Mouse (Mus musculus) brown adipose tissue, adult 24 weeks (tissue): ENCODE measurements around the gene Foxg1. TPM values are rescaled to one million over a fixed set of nuclear protein-coding genes. Genes with fewer than 3 reads are reported as not detected.

Source experiments
- H3K27ac ChIP-seq: fragments of 200-500 bp; replicated peaks from 2 replicates; pipeline ENCODE4 v1.5.1; 2012; ENCODE audit warnings: low read depth, mild to moderate bottlenecking, low read length
- H3K4me1 ChIP-seq: fragments of 200-500 bp; 2 replicates; pipeline ENCODE4 v1.6.1; 2012; ENCODE audit warnings: low read length, mixed read lengths; ENCODE audit not compliant: control insufficient read depth, insufficient read depth, insufficient read length
- H3K4me3 ChIP-seq: fragments of 200-500 bp; 2 replicates; pipeline ENCODE4 v1.5.1; 2012; ENCODE audit warnings: low read depth, mild to moderate bottlenecking, low read length, moderate library complexity; ENCODE audit not compliant: insufficient read depth
- polyA plus RNA-seq: library from polyadenylated mRNA; stranded (reverse); fragments of >200 nt; gene quantifications from 2 replicates; pipeline ENCODE4 v1.2.4, GENCODE M21; 2012; ENCODE audit not compliant: missing spikeins, insufficient read depth, insufficient read length

The Foxg1 gene
- polyA plus RNA-seq, 1 experiment = not detected

DNA sequence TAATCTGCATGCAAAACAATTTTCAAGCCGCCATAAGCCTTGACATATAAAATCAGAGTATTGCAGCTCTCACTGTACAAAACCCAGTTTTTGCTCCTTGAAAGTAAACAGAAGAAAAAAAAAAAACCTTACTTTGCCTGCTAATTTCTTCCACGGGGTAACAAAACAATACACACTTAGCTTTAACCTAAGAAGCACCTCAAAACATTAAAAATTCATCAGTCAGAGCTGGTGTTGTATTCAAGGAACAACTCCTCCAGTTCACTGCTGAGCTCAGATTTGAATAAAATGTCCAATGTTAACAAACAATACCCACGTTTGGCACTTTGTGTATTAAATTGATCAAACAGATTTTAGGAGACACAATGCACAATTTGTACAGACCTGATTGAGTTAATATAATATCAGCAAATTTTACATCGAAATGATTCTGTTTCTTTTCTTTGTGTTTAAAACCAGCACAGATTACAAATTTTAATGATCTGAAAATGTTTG, 1.4 kb upstream of the Foxg1 start:
- H3K4me1 ChIP-seq = no peaks in the 10 kb centered on the region
- H3K4me3 ChIP-seq = no peak overlapping the region
- no peak overlapping the region for H3K27ac ChIP-seq

DNA sequence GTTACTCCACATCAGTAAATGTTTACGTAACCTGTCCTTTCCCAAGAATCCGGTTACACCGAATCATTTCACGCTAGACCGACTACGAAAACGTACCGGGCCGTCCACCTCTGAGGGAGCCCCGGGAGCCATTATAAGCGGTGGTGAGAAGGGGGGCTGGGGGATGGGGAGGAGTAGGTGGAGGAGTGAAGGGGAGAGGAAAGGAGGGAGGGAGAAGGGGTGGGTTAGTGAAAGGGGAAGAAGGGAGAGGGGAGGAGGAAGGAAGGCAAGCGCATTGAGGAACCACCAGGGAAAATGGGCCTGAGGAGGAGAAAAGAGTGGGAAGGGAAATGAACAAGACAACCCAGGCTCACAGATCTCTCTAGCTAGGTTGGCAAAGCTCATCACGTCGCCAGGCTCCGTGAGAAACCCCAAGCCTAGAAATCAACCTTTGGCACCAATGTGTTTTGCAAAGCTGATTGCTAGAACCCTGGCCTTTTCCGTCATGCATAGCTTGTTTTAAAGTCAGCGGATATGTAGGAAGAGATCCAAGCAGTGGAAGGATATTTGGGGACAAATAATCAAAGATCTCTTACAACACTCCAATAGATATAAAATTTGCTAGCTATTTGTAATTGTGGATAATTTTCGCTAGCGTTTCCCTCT, 617 bp upstream of the Foxg1 start:
- Histone ChIP-seq H3K27ac (no peak overlapping the region), H3K4me1 (no peaks in the 10 kb centered on the region), H3K4me3 (no peak overlapping the region)

DNA sequence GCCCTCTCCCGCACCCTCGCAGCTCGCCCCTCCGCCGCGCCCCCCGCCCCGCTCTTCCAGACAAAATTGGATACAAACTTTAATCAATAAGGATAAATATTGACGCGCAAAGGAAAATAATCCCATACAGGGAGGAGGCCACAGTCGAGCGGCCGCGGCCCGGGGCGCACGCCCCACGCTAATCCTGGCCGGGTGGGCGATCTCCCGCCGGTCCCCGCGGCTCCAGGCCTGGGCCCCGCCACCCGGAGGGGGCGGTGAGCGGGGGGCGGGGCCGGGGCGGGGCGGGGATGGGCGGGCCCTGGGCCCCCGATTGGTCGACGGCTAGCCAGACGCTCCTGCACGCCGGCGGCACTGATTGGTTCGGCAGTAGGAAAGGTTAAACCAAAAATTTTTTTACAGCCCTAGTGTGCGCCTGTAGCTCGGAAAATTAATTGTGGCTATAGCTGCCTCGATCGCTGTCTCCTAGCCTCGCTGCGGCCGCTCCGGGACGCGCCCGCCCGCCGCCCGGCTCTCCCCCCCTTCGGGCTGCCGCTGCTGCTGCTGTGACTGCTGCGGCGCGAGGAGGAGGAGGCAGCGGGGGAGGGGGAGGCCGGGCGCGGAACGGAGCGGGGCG, 1.2 kb downstream of the Foxg1 start:
- H3K4me1 ChIP-seq = no peaks in the 10 kb centered on the region
- no peak overlapping the region for H3K27ac ChIP-seq
- H3K4me3 ChIP-seq = no peak overlapping the region

DNA sequence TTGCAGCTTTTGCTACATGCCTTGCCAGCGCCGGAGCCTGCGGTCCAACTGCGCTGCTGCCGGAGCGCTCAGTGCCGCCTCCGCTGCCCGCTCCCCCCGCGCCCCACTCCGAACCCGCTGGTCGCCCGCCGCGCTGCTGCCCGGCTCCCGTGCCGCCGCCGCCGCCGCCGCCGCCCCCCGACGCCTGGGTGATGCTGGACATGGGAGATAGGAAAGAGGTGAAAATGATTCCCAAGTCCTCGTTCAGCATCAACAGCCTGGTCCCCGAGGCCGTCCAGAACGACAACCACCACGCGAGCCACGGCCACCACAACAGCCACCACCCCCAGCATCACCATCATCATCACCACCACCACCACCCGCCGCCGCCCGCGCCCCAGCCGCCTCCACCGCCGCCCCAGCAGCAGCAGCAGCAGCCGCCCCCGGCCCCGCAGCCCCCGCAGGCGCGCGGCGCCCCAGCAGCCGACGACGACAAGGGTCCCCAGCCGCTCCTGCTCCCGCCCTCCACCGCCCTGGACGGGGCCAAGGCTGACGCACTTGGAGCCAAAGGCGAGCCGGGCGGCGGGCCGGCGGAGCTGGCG, 1.9 kb downstream of the Foxg1 start:
- H3K27ac ChIP-seq = no peak overlapping the region
- H3K4me3 ChIP-seq = no peak overlapping the region
- H3K4me1 ChIP-seq = no peaks in the 10 kb centered on the region

DNA sequence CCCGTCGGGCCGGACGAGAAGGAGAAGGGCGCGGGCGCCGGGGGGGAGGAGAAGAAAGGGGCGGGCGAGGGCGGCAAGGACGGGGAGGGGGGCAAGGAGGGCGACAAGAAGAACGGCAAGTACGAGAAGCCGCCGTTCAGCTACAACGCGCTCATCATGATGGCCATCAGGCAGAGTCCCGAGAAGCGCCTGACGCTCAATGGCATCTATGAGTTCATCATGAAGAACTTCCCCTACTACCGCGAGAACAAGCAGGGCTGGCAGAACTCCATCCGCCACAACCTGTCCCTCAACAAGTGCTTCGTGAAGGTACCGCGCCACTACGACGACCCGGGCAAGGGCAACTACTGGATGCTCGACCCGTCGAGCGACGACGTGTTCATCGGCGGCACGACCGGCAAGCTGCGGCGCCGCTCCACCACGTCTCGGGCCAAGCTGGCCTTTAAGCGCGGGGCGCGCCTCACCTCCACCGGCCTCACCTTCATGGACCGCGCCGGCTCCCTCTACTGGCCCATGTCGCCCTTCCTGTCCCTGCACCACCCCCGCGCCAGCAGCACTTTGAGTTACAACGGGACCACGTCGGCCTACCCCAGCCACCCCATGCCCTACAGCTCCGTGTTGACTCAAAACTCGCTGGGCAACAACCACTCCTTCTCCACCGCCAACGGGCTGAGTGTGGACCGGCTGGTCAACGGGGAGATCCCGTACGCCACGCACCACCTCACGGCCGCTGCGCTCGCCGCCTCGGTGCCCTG, 2.6 kb downstream of the Foxg1 start, which contains the start of gene Gm43517:
Gene Gm43517 (plus strand): TSS at position 299 of the 755 bp plus-strand sequence.
- H3K27ac ChIP-seq = no peak within 1 kb of the TSS
- H3K4me1 ChIP-seq = no peaks in the 10 kb centered on the region
- no peak within 1 kb of the TSS for H3K4me3 ChIP-seq

DNA sequence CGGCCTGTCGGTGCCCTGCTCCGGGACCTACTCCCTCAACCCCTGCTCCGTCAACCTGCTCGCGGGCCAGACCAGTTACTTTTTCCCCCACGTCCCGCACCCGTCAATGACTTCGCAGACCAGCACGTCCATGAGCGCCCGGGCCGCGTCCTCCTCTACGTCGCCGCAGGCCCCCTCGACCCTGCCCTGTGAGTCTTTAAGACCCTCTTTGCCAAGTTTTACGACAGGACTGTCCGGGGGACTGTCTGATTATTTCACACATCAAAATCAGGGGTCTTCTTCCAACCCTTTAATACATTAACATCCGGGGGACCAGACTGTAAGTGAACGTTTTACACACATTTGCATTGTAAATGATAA, 3.2 kb downstream of the Foxg1 start:
- Histone ChIP-seq H3K27ac (no peak overlapping the region), H3K4me3 (no peak overlapping the region), H3K4me1 (no peaks in the 10 kb centered on the region)

DNA sequence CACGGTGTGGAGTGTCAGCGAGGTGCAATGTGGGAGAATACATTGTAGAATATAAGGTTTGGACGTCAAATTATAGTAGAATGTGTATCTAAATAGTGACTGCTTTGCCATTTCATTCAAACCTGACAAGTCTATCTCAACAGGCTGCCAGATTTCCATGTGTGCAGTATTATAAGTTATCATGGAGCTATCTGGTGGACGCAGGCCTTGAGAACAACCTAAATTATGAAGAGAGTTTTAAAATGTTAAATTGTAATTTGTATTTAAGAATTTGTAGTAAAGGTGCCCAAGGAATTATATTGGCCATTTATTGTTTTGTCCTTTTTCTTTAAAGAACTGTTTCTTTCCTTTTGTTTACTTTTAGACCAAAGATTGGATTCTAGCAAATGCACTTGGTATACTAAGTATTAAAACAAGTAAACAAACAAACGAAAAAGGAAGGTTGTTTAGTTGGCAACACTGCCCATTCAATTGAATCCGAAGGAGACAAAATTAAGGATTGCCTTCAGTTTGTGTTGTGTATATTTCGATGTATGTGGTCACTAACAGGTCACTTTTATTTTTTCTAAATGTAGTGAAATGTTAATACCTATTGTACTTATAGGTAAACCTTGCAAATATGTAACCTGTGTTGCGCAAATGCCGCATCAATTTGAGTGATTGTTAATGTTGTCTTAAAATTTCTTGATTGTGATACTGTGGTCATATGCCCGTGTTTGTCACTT, 3.8 kb downstream of the Foxg1 start:
- Histone ChIP-seq H3K27ac (no peak overlapping the region), H3K4me3 (no peak overlapping the region), H3K4me1 (no peaks in the 10 kb centered on the region; the same call in 1 of the 2 replicates)

DNA sequence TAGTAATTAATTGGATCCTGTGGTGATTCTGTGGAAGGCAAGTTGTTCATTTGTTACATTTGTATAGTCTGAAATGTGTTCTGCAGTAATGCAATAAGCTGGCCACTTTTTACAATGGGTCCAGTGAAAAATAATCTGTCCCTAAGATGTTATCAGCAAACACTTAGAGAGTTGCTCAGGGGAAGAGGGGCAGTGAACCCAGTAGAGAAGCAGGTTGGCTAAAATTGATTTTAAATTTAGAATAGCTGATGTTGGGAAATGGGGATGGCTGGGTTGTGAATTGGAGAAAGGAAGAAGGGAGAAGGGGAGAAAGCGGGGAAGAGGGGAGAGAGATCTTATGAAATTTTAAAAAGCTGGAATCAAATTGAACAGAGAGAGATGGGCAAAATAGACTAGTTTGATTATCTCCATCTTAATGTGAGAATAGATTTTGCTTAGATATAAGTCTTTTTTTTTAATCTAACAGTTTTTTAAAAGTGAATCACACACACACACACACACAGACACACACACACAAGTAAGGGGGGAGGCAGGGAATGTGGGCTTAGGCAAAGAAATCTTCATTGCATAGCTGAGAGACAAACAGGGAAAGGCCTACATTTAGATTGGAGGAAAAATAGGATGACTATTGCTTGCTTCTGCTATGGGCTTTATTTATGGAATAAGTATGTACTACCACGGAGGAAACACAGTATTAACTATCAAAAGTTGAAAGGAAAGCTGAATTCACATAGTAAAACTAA, 5.6 kb downstream of the Foxg1 start:
- no peaks in the 10 kb centered on the region; the same call in 1 of the 2 replicates for H3K4me1 ChIP-seq
- no peak overlapping the region for H3K4me3 ChIP-seq
- no peak overlapping the region for H3K27ac ChIP-seq

DNA sequence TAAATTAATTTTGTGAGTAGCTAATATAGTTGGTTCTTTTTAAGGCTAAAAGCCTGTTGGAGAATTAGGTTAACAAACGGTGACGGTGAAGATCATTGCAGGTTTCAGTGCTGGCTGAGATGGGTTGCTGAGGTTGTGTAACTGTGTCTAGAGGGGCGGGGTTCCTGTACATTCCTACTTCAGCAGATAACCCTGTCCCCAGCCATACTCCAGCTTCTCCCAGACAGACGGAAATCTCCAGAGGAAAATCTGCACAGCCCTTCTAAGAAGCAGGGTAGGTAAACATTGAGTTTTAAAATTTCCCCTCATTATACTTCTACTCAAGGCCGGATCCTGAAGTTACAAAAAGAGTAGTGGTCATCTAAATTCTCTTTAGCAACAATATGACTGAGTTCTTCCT, 7.2 kb downstream of the Foxg1 start:
- Histone ChIP-seq H3K4me1 (no peaks in the 10 kb centered on the region; the same call in 1 of the 2 replicates), H3K4me3 (no peak overlapping the region), H3K27ac (no peak overlapping the region)

DNA sequence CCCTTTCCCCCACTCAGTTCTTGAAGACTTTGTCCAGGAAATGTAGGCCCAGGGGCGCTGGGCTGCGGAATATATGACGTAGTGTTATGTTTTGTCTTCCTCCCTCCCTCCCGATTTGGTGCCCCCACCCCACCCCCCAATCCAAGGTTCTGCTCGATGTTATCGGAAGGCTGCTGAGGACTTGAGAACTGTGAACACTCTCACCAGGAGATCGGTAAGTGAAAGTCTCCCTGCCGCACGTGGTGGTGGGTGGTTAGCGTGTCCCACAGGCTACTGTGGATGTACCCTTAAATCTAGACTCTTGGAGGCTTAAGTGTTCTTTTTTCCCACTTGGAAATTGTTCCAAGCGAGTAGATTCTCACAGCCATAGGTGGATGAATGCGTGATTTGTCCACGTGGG, 7.8 kb downstream of the Foxg1 start:
- Histone ChIP-seq H3K27ac (no peak overlapping the region), H3K4me1 (no peaks in the 10 kb centered on the region; the same call in 1 of the 2 replicates), H3K4me3 (no peak overlapping the region)

DNA sequence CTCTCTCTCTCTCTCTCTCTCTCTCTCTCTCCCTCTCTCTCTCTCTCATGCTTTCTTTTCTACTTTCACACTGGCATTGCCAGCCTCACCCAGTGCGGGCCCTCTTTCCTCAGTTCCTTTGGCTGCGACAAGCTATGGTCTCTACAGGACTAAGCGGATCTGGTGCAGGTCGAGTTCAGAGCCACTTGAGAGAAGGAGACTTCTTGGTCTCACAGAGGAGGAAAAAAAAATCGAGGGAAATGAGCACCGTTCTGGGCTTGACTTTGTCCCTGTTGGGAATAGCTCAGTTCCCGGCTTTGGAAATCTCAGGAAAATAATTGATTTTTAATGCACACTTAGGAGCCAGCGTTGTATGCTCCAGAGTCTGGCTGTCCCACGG, 8.5 kb downstream of the Foxg1 start:
- no peak overlapping the region for H3K27ac ChIP-seq
- H3K4me3 ChIP-seq = no peak overlapping the region
- no peaks in the 10 kb centered on the region; the same call in 1 of the 2 replicates for H3K4me1 ChIP-seq

DNA sequence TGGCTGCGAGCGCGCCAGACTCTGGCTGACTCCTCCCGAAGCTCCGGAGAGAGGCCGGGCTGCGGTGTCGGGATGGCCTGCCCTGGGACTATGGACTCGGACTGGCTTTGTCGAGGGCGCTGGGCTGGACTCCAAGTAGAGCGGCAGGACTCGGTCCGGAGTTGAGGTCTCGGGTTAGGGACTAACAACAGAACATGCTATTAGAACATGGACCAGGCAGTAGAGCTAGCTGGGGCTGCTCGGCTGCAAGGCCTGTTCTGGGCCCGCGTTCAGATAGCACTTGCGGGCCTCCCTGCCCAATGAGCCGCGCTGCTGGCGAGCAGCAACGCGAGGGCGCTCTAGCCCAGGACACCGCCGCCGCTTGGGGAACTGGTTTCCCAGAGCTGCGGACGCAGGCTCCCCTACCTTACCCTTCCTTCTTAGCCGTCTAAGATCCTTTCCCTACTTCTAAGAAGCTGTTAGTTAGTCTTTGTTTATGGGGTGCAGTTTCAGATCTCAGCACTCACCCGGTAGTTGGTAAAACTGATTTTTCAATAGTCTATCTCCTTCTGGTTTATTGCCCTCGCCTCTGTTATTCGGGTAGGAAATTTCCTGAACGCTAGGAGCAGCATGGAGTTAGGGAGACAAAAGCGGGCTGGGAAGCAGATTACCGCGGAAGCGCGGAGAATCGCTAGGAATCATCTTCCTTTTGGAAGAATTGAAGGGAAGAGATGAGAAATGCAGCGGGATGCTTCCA, 9.0 kb downstream of the Foxg1 start:
- Histone ChIP-seq H3K4me1 (no peaks in the 10 kb centered on the region; the same call in 1 of the 2 replicates), H3K4me3 (no peak overlapping the region), H3K27ac (no peak overlapping the region)

DNA sequence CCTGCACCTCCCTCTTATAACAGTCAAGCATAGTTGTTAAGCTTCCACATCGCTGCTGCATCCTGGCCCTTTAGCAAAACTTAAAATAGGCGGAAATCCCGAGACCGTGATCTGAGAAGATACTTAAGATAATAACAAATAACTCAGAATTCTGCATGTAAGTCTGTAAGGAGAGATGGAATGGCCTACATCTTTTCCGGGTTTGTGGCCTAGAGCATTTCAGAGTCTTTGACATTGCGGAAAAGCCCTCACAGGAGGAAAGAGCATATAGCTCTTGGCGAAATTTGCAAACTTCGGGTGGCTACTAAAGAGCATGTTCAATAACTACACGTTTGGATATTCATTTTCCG, 9.6 kb downstream of the Foxg1 start:
- H3K27ac ChIP-seq = no peak overlapping the region
- H3K4me3 ChIP-seq = no peak overlapping the region

DNA sequence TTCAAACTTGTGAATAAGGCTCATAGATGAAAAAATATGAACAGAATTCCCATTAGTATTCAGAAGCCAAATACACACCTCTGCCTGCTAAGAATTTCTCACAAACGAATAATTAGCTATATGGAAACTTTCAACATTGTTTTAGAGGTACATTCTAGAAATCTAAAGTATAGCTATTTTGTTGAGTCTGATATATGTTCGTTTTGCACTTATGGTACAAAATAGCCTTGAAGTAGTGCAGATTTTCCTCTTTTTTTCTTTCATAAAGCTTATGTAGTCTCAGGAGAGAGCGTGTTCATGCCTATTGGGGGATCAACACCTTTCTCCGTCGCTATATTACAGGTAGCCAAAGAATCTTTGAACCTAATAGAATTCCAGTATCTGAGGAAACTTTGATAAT, 10.4 kb downstream of the Foxg1 start:
- H3K4me3 ChIP-seq = no peak overlapping the region

More for the DNA sequence above, 9.6 kb downstream of the Foxg1 start:
- no peaks in the 10 kb centered on the region; the same call in 1 of the 2 replicates for H3K4me1 ChIP-seq

More for the DNA sequence above, 10.4 kb downstream of the Foxg1 start:
- no peak overlapping the region for H3K27ac ChIP-seq
- H3K4me1 ChIP-seq = no peaks in the 10 kb centered on the region; the same call in 1 of the 2 replicates
